Mouse (Mus musculus) heart, adult 2 months (tissue): ENCODE measurements around the gene 6430628N08Rik. TPM values are rescaled to one million over a fixed set of nuclear protein-coding genes. Genes with fewer than 3 reads are reported as not detected.
A peak's percentile ranks its signal among the peaks of the same experiment; 100 is the strongest.

Experiments
- DNase-seq, 2 experiments: peaks; one replicate each; pipeline ENCODE4 v3.0.0; 2021
- H3K27ac ChIP-seq: fragments of 200-600 bp; 2 replicates; pipeline ENCODE4 v1.8.1; 2022
- H3K27me3 ChIP-seq: fragments of 200-500 bp; 2 replicates; pipeline ENCODE4 v1.6.1; 2012; ENCODE audit warnings: mild to moderate bottlenecking, low read length, inconsistent platforms, mixed read lengths; ENCODE audit not compliant: control insufficient read depth, insufficient read depth
- H3K36me3 ChIP-seq: fragments of 200-500 bp; 2 replicates; pipeline ENCODE4 v1.6.1; 2012; ENCODE audit warnings: low read length, inconsistent platforms; ENCODE audit not compliant: control insufficient read depth, insufficient read depth
- H3K4me1 ChIP-seq: fragments of 200-500 bp; 2 replicates; pipeline ENCODE4 v1.6.1; 2011; ENCODE audit warnings: low read length; ENCODE audit not compliant: control insufficient read depth, insufficient read depth
- H3K4me3 ChIP-seq: fragments of 200-600 bp; 2 replicates; pipeline ENCODE4 v1.8.1; 2022
- H3K79me2 ChIP-seq: fragments of 200-500 bp; replicated peaks from 2 replicates; pipeline ENCODE4 v1.6.1; 2012; ENCODE audit warnings: mild to moderate bottlenecking, inconsistent platforms, low read length, moderate library complexity, mixed read lengths; ENCODE audit not compliant: control insufficient read depth, insufficient read depth
- H3K9ac ChIP-seq: fragments of 200-500 bp; 2 replicates; pipeline ENCODE4 v1.6.1; 2012; ENCODE audit warnings: low read depth, mild to moderate bottlenecking, control low read depth, inconsistent platforms, low read length, mixed read lengths
- CTCF ChIP-seq: fragments of 200-600 bp; IDR thresholded peaks from 2 replicates; pipeline ENCODE4 v1.8.1; 2022; ENCODE audit warnings: antibody characterized with exemption, mild to moderate bottlenecking, moderate library complexity
- EP300 ChIP-seq: fragments of 200-500 bp; IDR thresholded peaks from 2 replicates; pipeline ENCODE4 v1.6.1; 2011; ENCODE audit warnings: low read depth, low read length, control low read depth; ENCODE audit not compliant: insufficient read depth
- POLR2A ChIP-seq: fragments of 200-500 bp; IDR thresholded peaks from 2 replicates; pipeline ENCODE4 v1.6.1; 2011; ENCODE audit warnings: mild to moderate bottlenecking, low read depth, low read length, control low read depth; ENCODE audit not compliant: insufficient read depth
- WGBS: fragments of 180-500 bp; shearing (Covaris S2); methylation state at CpG from one replicate; pipeline ENCODE4 v1.1.7; 2018; 5-methylcytosine and 5-hydroxymethylcytosine counted together
- intact Hi-C: fragments of 180-260 bp; cut with DNase I; formaldehyde crosslinking; loops from one replicate; pipeline ENCODE4 v1.15.1; 2025
- polyA plus RNA-seq: library from polyadenylated mRNA; depleted of rRNA; stranded (reverse); fragments of >200 nt; gene quantifications from 2 replicates; pipeline ENCODE4 v1.2.3, GENCODE M21; 2012
- total RNA-seq, 2 experiments: library from RNA; stranded (reverse); gene quantifications; 2 replicates each; pipeline ENCODE4 v1.2.3; 2021

The 6430628N08Rik gene
- total and polyA plus RNA-seq, 3 experiments = not detected

DNA sequence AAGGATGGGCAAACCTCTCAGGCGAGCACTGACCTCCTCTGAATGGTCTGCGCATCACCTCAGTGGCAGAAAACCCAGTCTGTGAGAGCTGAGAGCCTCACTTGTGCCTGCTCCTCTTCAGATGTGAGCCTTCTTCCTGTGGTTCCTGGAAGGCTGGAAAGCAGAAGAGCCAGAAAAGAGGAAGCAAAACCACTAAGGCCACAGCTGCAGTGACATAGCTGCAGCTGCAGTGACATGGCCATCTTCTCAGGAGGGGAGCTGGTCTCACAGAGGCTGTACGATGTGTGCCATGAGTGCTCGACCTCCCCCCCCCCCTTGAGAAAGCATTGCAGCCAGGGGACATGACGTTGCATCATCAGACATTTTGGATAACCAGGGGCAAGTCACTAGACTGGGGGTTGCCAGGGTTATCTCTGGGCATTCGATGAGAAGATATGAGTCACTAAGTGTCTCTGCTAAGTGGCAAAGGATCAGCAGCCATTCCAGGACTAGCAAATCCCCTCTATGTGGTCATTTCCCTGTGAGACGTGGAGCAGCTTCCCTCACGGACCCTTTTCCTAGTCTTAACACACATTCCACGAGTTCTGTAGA is 33.1 kb upstream of the 6430628N08Rik start:
- TF ChIP-seq CTCF = no peak
- no peak for TF ChIP-seq POLR2A
- no peak for TF ChIP-seq EP300
- Histone ChIP-seq H3K4me1 (no peaks in the 10 kb centered on the region), H3K79me2 (no peaks in the 10 kb centered on the region), H3K27ac (no peak overlapping the region), H3K4me3 (no peak overlapping the region), H3K9ac (no peak overlapping the region), H3K27me3 (no peaks in the 10 kb centered on the region), H3K36me3 (no peaks in the 10 kb centered on the region; the same call in 1 of the 2 replicates)
- intact Hi-C loops = no loop called here
- DNase-seq = peak in 1 of 2 experiments; percentile 34
- WGBS = 72% methylated on average over 9 of the region's 9 CpGs

DNA sequence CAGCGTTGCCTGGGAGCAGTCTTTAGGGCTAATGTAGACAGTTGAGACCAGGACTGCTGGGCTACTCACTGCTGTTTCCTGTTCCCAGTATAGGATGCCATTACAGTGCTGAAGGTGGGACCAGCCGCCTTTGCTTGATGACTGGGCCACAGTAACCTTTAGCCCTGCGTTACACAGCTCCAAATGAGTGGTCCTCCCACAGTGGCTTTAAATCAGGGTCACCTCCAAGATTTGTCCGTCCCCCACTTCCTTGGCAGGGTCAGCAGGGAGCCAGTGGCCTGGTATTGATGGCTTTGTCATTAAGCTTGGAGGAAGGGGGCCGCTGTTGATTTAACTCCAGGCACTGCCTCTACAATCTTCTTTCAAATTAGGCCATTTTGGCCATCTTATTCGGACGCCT is 27.1 kb upstream of the 6430628N08Rik start:
- no peak for TF ChIP-seq EP300
- TF ChIP-seq POLR2A = no peak
- no peak for TF ChIP-seq CTCF
- DNase-seq = no peak
- Histone ChIP-seq H3K27ac (no peak overlapping the region), H3K9ac (no peak overlapping the region), H3K4me1 (no peaks in the 10 kb centered on the region), H3K36me3 (no peaks in the 10 kb centered on the region), H3K79me2 (no peaks in the 10 kb centered on the region), H3K27me3 (no peaks in the 10 kb centered on the region), H3K4me3 (no peak overlapping the region)
- intact Hi-C loops = no loop called here
- WGBS = 87% methylated on average over 7 of the region's 7 CpGs

DNA sequence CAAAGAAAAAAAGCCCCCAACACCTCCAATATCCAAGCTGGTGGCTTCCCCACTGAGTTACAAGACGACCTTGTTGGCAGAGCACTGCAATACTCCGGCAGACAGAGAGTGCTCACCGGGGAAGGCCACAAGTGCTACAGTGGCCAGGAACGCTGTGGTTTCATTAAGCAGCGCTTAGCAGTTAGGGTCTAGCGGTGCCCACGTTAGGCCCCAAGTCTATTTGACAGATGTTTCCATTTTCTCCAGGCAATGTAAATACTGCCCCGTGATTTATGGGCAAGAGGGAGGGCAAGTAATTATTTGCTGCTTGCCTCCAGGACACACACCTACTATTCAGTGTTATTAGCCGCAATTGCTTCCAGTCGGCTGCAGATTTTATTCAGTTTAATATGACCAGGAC is 26.6 kb upstream of the 6430628N08Rik start:
- intact Hi-C loops = no loop called here
- no peaks in the 10 kb centered on the region for H3K79me2 ChIP-seq
- 85% methylated on average over 10 of the region's 10 CpGs for whole genome bisulfite sequencing

GRCm38 (mm10) chr4:115869512-115870210 is 20.8 kb upstream of the 6430628N08Rik start:
- Histone ChIP-seq H3K4me1 (no peaks in the 10 kb centered on the region), H3K27me3 (no peaks in the 10 kb centered on the region), H3K36me3 (no peaks in the 10 kb centered on the region), H3K9ac (no peak overlapping the region), H3K4me3 (no peak overlapping the region), H3K27ac (no peak overlapping the region), H3K79me2 (no peaks in the 10 kb centered on the region)
- TF ChIP-seq CTCF (no peak), EP300 (no peak), POLR2A (no peak)
- 70% methylated on average over 16 of the region's 16 CpGs for WGBS
- no peak for DNase-seq
- intact Hi-C loops = no loop called here

More for the DNA sequence above, 26.6 kb upstream of the 6430628N08Rik start:
- no peaks in the 10 kb centered on the region for H3K36me3 ChIP-seq
- H3K27ac ChIP-seq = no peak overlapping the region
- no peak overlapping the region for H3K9ac ChIP-seq
- H3K27me3 ChIP-seq = no peaks in the 10 kb centered on the region
- H3K4me1 ChIP-seq = no peaks in the 10 kb centered on the region
- no peak for DNase-seq
- H3K4me3 ChIP-seq = no peak overlapping the region
- no peak for TF ChIP-seq EP300
- TF ChIP-seq CTCF = no peak
- no peak for TF ChIP-seq POLR2A

GRCm38 (mm10) chr4:115873231-115873630 is 17.2 kb upstream of the 6430628N08Rik start:
- no peak overlapping the region for H3K9ac ChIP-seq
- DNase-seq = no peak
- H3K27me3 ChIP-seq = no peaks in the 10 kb centered on the region
- no peak for TF ChIP-seq CTCF
- TF ChIP-seq POLR2A = no peak
- TF ChIP-seq EP300 = no peak
- H3K27ac ChIP-seq = no peak overlapping the region
- H3K79me2 ChIP-seq = no peaks in the 10 kb centered on the region
- H3K36me3 ChIP-seq = no peaks in the 10 kb centered on the region
- no peaks in the 10 kb centered on the region; the same call in 1 of the 2 replicates for H3K4me1 ChIP-seq
- H3K4me3 ChIP-seq = no peak overlapping the region
- WGBS = 91% methylated on average over 3 of the region's 3 CpGs
- intact Hi-C loops = no loop called here

GRCm38 (mm10) chr4:115878216-115878678 is 12.2 kb upstream of the 6430628N08Rik start:
- peaks cover 3% of the 10 kb centered on the region for H3K4me1 ChIP-seq
- no peak overlapping the region for H3K9ac ChIP-seq
- H3K36me3 ChIP-seq = no peaks in the 10 kb centered on the region
- intact Hi-C loops = no loop called here
- H3K27me3 ChIP-seq = no peaks in the 10 kb centered on the region
- TF ChIP-seq EP300 (no peak), POLR2A (no peak), CTCF (no peak)
- WGBS = 22% methylated on average over 11 of the region's 11 CpGs
- no peak overlapping the region for H3K27ac ChIP-seq
- DNase-seq = no peak
- H3K79me2 ChIP-seq = no peaks in the 10 kb centered on the region
- H3K4me3 ChIP-seq = no peak overlapping the region
